Mouse (Mus musculus) activated CD4-positive, CD25-positive, alpha-beta regulatory T cell, adult 4 months (primary cell): Measurements from ENCODE around the gene Gar1. TPM values are rescaled to one million over a fixed set of nuclear protein-coding genes. Genes with fewer than 3 reads are reported as not detected.

Experiments used
- ATAC-seq: one replicate; pipeline ENCODE4 v1.8.0; 2017
- polyA plus RNA-seq, 2 experiments: library from polyadenylated mRNA; unstranded; fragments of 100-300 nt; shearing (Covaris generic); gene quantifications; one replicate each; pipeline ENCODE4 v1.2.1; 2017

Gene Gar1
- polyA plus RNA-seq, 2 experiments from 2014 or later, result 13.9 to 19.1 TPM

DNA sequence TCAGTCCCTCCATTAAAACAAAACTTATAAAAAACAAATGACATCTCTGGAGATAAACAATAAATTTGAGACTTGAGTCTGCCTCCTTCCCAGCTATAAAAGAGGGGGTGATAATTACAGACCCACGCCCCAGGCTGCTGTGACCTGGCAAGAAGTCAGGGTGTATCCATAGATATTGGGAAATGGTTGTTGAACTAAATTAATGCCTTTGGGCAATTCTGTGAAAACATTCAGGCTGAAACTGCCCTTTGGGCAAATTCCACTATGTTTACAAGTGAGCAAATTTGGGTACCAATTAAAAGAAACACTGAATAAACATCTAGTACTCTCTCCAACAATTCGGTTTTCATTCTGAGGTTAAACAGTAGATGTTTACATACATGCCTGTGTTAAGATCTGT is 32.2 kb downstream of the Gar1 start:
- ATAC-seq, result no peak

DNA sequence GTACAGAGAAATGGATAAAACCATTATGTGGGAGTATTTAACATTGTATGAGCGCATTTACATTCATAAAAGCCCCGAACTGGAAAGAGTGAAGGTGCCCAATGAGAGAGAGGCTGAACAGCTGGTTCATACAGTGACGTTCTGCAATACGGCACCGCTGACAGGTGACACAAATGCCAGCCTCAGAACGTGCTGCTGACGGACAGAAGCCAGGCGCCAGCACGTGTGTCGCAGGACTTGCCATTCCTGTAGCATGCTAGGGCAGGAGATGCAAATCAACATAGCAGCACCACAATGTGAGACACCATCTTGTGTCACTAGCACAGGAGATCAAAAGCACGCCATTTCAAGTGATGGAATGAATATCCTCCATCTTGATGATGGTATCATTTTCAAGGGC is 32.6 kb downstream of the Gar1 start:
- ATAC-seq, result no peak

DNA sequence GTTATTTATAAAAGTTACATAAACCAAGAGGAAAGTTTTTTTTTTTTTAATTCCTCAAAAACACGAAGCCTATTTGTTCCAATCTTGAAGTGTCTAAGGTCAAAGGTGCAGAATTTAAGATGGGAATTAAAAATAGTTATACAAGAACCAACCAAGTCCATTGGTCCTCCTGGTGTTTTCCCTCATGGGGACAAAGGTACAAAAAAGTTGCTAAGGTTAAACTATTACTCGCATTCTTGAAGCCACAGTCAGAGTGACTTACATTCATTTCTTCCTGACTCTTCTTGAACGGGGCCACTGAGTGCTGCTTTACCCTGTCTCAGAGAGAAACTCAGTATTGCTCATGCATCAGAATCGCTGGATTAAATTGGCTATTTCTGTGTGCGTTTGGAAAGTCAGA is 33.9 kb downstream of the Gar1 start:
- ATAC-seq, result no peak

DNA sequence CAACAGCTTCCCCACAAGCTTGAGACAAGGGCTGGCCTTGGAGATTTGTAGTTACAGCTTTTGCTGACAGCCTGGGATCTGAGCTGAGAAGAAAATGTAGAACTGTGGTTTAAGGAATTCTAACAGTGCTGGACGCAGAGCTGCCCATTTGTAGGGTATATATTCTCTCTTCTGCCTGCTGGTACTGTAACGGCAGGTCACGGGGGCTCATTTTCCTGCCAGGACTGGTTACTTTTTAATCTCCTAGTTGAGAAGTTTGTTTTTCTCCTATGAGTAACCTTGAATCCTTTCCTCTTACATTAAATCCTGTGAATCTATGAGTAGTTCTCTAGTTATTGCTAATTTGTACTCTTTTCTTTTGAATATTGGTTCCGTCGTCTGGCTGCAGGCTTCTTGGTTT is 37.4 kb downstream of the Gar1 start:
- ATAC-seq, result no peak

DNA sequence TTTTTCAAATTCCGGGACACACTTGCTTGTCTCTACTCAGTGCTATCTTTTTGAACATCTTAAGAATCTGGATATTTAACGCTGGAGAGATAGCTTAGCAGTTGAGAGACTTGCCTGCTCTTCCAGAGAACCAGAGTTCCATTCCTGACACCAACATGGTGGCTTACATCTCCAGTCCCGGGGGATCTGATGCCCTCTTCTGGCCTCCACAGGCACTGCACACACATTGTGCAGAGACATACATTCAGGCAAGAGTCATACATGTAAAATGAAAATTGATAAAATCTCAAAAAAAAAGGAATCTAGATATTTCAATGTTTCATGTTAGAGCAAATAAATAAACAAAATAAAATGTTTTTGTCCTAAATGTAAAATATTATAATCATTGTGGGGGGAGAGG is 48.5 kb downstream of the Gar1 start:
- ATAC-seq, result no peak

DNA sequence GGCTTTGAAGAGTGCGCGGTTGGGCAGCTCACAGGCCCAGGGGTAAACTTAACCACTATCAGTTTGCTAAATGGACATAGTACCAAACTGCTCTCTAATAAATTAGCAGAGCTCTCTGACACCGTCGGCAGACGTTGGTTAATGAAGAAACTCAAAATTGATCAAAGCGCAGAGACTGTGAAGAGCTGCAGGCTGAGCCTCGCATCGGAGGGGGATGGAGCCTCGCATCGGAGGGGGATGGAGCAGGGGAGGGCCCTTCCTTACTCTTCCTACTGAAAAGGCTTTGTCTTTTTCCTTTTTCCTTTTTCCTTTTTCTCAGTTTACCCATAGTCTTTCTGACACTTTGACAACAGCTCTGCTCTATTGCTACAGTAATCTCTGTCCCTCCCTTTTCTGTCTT is 49.8 kb downstream of the Gar1 start:
- no peak for ATAC-seq

Other genes with a start within 250 kb of the Gar1 start
- gene Egf, start 76.1 kb downstream of the Gar1 start, polyA plus RNA-seq, result 1 to 10 TPM in 1 of 2 experiments, under 1 TPM in 1; 0.84 to 1.8 TPM
- not detected for gene Lrit3, start 27.4 kb downstream of the Gar1 start, polyA plus RNA-seq
- gene Rrh, start 8.8 kb downstream of the Gar1 start, polyA plus RNA-seq, result not detected
- gene Cfi, start 4.5 kb upstream of the Gar1 start, polyA plus RNA-seq, result not detected
- 1 to 10 TPM; 1.7 to 2.2 TPM for gene Pla2g12a, start 47.2 kb upstream of the Gar1 start, polyA plus RNA-seq
- 10 to 100 TPM; 67.0 to 84.2 TPM for gene Casp6, start 70.0 kb upstream of the Gar1 start, polyA plus RNA-seq
- gene Mcub, start 138.8 kb upstream of the Gar1 start, polyA plus RNA-seq, result 10 to 100 TPM; 25.3 to 28.8 TPM
- 10 to 100 TPM; 18.9 to 24.2 TPM for gene Sec24b, start 230.2 kb upstream of the Gar1 start, polyA plus RNA-seq